Mouse (Mus musculus): ENCODE data around the gene Elmod3. TPM values are rescaled to one million over a fixed set of nuclear protein-coding genes. Genes with fewer than 3 reads are reported as not detected.
A peak's percentile ranks its signal among the peaks of the same experiment; 100 is the strongest.

Gene Elmod3
- polyA plus RNA-seq, 1 experiment: 32.7 TPM

DNA sequence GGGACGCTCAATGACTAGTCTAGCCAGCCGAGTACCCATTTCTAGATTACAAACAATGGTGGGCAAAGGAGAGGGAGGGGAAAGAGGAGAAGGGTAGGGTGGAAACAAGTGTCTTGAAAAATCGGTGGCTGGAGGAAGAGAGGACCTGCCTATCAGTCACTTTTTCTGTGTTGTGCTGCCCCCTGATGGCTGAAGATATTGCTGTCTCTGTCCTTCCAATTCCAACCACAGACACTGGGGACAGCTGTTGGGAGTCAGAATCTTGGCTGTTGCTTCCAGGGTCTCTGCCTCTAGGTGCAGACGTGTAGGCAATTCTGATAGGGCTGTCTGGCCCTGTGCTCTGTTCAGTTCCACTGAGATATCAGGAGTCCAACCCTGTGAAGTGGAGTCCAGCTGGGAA, 32.2 kb downstream of the Elmod3 start:
- TF ChIP-seq POLR2A (IDR thresholded peaks at IDR 0.05; ENCODE audit: borderline replicate concordance, insufficient read depth, low read length) (no peak), CTCF (IDR thresholded peaks at IDR 0.05; ENCODE audit: borderline replicate concordance, insufficient read depth, low read depth, low read length) (peak; percentile 87)
- Histone ChIP-seq H3K27ac (ENCODE audit: insufficient read depth, low read length) (no peak overlapping the region), H3K4me3 (replicated peaks; ENCODE audit: insufficient read depth, low read depth, low read length) (no peak overlapping the region), H3K27me3 (ENCODE audit: control insufficient read depth, insufficient read depth, low read length) (no peaks in the 10 kb centered on the region), H3K4me1 (ENCODE audit: control insufficient read depth, insufficient read depth, low read length) (peaks cover 7% of the 10 kb centered on the region)
- 2% methylated on average over 4 of the region's 4 CpGs for WGBS
- DNase-seq: peak; percentile 76 to 85

GRCm38 (mm10) chr6:72565506-72565905, 32.7 kb downstream of the Elmod3 start:
- Histone ChIP-seq H3K4me1 (ENCODE audit: control insufficient read depth, insufficient read depth, low read length) (peaks cover 7% of the 10 kb centered on the region), H3K27ac (ENCODE audit: insufficient read depth, low read length) (no peak overlapping the region), H3K27me3 (ENCODE audit: control insufficient read depth, insufficient read depth, low read length) (no peaks in the 10 kb centered on the region), H3K4me3 (replicated peaks; ENCODE audit: insufficient read depth, low read depth, low read length) (no peak overlapping the region)
- DNase-seq: no peak
- WGBS: 72% methylated on average over 7 of the region's 7 CpGs
- no peak for TF ChIP-seq POLR2A (IDR thresholded peaks at IDR 0.05; ENCODE audit: borderline replicate concordance, insufficient read depth, low read length)
- no peak for TF ChIP-seq CTCF (IDR thresholded peaks at IDR 0.05; ENCODE audit: borderline replicate concordance, insufficient read depth, low read depth, low read length)

DNA sequence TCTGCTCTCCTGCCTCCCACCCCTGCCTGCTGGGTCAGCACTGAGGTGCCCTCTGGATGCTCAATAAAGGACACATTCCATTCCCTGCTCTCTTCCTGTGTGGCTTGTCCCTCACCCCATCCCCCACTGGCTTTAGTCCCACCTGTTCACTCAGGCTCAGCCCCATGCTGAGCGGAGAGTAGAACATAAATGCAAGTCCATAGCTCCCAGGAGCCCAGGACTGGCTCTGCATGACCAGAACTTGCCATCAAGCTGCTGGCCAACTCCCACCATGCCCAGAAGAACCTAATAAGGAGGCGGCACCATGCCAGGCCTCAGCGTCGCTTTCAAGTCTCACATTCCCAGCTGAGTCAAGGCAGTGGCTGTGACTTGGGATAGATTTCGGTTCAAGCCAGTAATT, 35.3 kb downstream of the Elmod3 start:
- H3K27me3 ChIP-seq (ENCODE audit: control insufficient read depth, insufficient read depth, low read length): no peaks in the 10 kb centered on the region
- no peak overlapping the region for H3K27ac ChIP-seq (ENCODE audit: insufficient read depth, low read length)
- WGBS: 29% methylated on average over 5 of the region's 5 CpGs
- no peak for DNase-seq
- H3K4me3 ChIP-seq (replicated peaks; ENCODE audit: insufficient read depth, low read depth, low read length): no peak overlapping the region
- H3K4me1 ChIP-seq (ENCODE audit: control insufficient read depth, insufficient read depth, low read length): peaks cover 7% of the 10 kb centered on the region
- TF ChIP-seq POLR2A (IDR thresholded peaks at IDR 0.05; ENCODE audit: borderline replicate concordance, insufficient read depth, low read length): no peak
- no peak for TF ChIP-seq CTCF (IDR thresholded peaks at IDR 0.05; ENCODE audit: borderline replicate concordance, insufficient read depth, low read depth, low read length)

- no peak overlapping the region for H3K4me3 ChIP-seq (replicated peaks; ENCODE audit: insufficient read depth, low read depth, low read length)
- peaks cover 7% of the 10 kb centered on the region for H3K4me1 ChIP-seq (ENCODE audit: control insufficient read depth, insufficient read depth, low read length)
- no peak for DNase-seq
- H3K27ac ChIP-seq (ENCODE audit: insufficient read depth, low read length): no peak overlapping the region
- H3K27me3 ChIP-seq (ENCODE audit: control insufficient read depth, insufficient read depth, low read length): no peaks in the 10 kb centered on the region
- WGBS: 64% methylated on average over 6 of the region's 6 CpGs
- no peak for TF ChIP-seq CTCF (IDR thresholded peaks at IDR 0.05; ENCODE audit: borderline replicate concordance, insufficient read depth, low read depth, low read length)
- no peak for TF ChIP-seq POLR2A (IDR thresholded peaks at IDR 0.05; ENCODE audit: borderline replicate concordance, insufficient read depth, low read length)
These were observed 35.7 kb downstream of the Elmod3 start for GRCm38 (mm10) chr6:72562486-72562885.

GRCm38 (mm10) chr6:72560801-72561200, 37.4 kb downstream of the Elmod3 start:
- no peak for DNase-seq
- WGBS: 74% methylated on average over 8 of the region's 8 CpGs
- Histone ChIP-seq H3K4me3 (replicated peaks; ENCODE audit: insufficient read depth, low read depth, low read length) (no peak overlapping the region), H3K27ac (ENCODE audit: insufficient read depth, low read length) (no peak overlapping the region), H3K27me3 (ENCODE audit: control insufficient read depth, insufficient read depth, low read length) (no peaks in the 10 kb centered on the region), H3K4me1 (ENCODE audit: control insufficient read depth, insufficient read depth, low read length) (peaks cover 7% of the 10 kb centered on the region)
- no peak for TF ChIP-seq POLR2A (IDR thresholded peaks at IDR 0.05; ENCODE audit: borderline replicate concordance, insufficient read depth, low read length)
- TF ChIP-seq CTCF (IDR thresholded peaks at IDR 0.05; ENCODE audit: borderline replicate concordance, insufficient read depth, low read depth, low read length): no peak

GRCm38 (mm10) chr6:72553079-72553412, 45.2 kb downstream of the Elmod3 start:
- WGBS: 19% methylated on average over 8 of the region's 8 CpGs
- peak overlapping the region; percentile 62 for H3K4me3 ChIP-seq (replicated peaks; ENCODE audit: insufficient read depth, low read depth, low read length)
- peak overlapping the region; percentile 2; the same call in 1 of the 2 replicates for H3K27ac ChIP-seq (ENCODE audit: insufficient read depth, low read length)
- DNase-seq: no peak
- peaks cover 3% of the 10 kb centered on the region; the same call in 1 of the 2 replicates for H3K4me1 ChIP-seq (ENCODE audit: control insufficient read depth, insufficient read depth, low read length)
- no peaks in the 10 kb centered on the region for H3K27me3 ChIP-seq (ENCODE audit: control insufficient read depth, insufficient read depth, low read length)
- TF ChIP-seq CTCF (IDR thresholded peaks at IDR 0.05; ENCODE audit: borderline replicate concordance, insufficient read depth, low read depth, low read length): no peak
- no peak for TF ChIP-seq POLR2A (IDR thresholded peaks at IDR 0.05; ENCODE audit: borderline replicate concordance, insufficient read depth, low read length)

DNA sequence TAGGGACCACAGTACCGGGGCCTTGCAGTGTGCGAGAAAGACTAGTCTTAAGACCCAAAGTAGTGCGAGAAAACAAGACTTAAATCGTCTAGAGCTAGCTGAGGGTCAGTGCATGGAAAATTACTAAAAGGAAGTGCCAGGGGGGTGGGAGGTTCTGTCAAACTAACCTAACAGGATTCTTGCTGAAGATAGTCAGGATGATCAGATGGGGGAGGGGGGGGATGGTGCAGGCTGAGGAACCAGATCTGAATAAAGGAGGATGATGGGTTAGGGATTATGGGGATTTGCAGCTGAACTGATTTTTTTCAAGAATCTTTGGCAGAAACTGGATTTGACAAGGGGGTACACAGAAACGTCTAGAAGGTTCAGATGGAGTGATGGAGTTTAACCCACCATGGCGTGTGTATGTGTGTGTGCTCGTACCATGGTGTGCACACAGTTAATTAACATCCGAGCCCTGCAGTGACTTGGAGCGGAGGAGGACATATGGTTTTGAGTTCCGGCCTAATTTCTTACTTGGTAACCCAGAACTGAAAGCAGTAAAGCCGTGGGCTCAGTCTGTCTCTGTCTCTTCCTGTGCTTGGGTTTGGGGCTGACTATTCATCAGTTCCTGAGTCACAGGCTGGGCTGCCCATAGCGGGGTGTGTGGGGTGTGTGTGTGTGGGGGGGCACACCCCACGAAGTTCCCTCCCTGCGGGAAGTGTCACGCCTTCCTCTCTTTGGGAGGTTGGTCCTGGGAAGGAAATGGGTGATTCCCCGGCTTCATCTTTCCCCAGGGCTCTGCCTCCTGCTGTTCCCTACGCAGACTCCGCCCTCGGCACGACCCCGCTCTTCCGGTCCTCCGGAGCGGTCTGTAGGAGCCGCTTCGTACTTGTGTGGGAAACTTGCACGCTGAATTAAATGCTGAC, 45.8 kb downstream of the Elmod3 start:
- no peak for TF ChIP-seq CTCF (IDR thresholded peaks at IDR 0.05; ENCODE audit: borderline replicate concordance, insufficient read depth, low read depth, low read length)
- no peak for TF ChIP-seq POLR2A (IDR thresholded peaks at IDR 0.05; ENCODE audit: borderline replicate concordance, insufficient read depth, low read length)
- no peaks in the 10 kb centered on the region for H3K27me3 ChIP-seq (ENCODE audit: control insufficient read depth, insufficient read depth, low read length)
- H3K27ac ChIP-seq (ENCODE audit: insufficient read depth, low read length): peak overlapping the region; percentile 2; the same call in 1 of the 2 replicates
- DNase-seq: peak; percentile 40 to 56
- peak overlapping the region; percentile 62 for H3K4me3 ChIP-seq (replicated peaks; ENCODE audit: insufficient read depth, low read depth, low read length)
- 13% methylated on average over 27 of the region's 27 CpGs for whole genome bisulfite sequencing
- H3K4me1 ChIP-seq (ENCODE audit: control insufficient read depth, insufficient read depth, low read length): peaks cover 3% of the 10 kb centered on the region; the same call in 1 of the 2 replicates

Data from cerebellum, adult 2 months (tissue).